Mouse (Mus musculus) liver, postnatal 0 days (tissue): ENCODE results near the gene Rpl22.

ENCODE experiments used
- CTCF ChIP-seq: sonication (generic); IDR thresholded peaks from 2 replicates; pipeline ENCODE4 v1.5.1; 2016; ENCODE audit warnings: antibody characterized with exemption, low read depth
- EP300 ChIP-seq: IDR thresholded peaks from 2 replicates; pipeline ENCODE4 v1.6.1; 2016; ENCODE audit warnings: antibody characterized with exemption, low read depth, mild to moderate bottlenecking

DNA sequence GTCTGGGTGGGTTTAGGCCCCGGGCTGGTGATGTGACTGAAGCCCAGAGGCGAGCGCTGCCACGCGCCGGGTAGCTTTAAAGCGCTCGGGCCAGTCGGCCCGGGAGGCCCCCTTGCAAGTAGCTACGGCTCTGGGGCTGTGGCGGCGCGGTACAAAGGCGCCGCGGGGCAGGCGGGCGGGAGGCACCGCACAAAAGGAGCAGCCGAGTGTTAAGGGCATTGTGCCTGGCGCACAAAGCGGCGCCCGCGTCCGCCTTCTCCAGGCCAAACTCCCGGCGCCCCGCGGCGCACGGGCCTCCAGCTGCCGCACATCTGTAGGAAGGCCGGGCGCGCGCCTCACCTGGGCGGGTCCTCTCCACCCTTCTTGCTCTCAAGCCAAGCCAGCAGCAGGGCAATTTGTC is 35.2 kb upstream of the Rpl22 start:
- TF ChIP-seq CTCF: no peak
- no peak for TF ChIP-seq EP300
